Mouse (Mus musculus) kidney, adult 2 months (tissue): Measurements from ENCODE around the gene Eif1. TPM values are rescaled to one million over a fixed set of nuclear protein-coding genes. Genes with fewer than 3 reads are reported as not detected.
A peak's percentile ranks its signal among the peaks of the same experiment; 100 is the strongest.

Experiments
- DNase-seq: peaks from one replicate; pipeline ENCODE4 v3.0.0; 2021
- H3K27ac ChIP-seq: fragments of 200-500 bp; 2 replicates; pipeline ENCODE4 v1.5.1; 2012; ENCODE audit warnings: low read depth, low read length, control low read depth, inconsistent platforms; ENCODE audit not compliant: insufficient read depth
- H3K27me3 ChIP-seq: fragments of 200-500 bp; replicated peaks from 2 replicates; pipeline ENCODE4 v1.6.1; 2012; ENCODE audit warnings: mild to moderate bottlenecking, moderate library complexity, low read length, inconsistent platforms; ENCODE audit not compliant: control insufficient read depth, insufficient read depth
- H3K36me3 ChIP-seq: fragments of 200-500 bp; 2 replicates; pipeline ENCODE4 v1.6.1; 2012; ENCODE audit warnings: mild to moderate bottlenecking, moderate library complexity, low read length, inconsistent platforms; ENCODE audit not compliant: control insufficient read depth, insufficient read depth
- H3K4me1 ChIP-seq: fragments of 200-500 bp; 2 replicates; pipeline ENCODE4 v1.6.1; 2011; ENCODE audit warnings: low read length; ENCODE audit not compliant: control insufficient read depth, insufficient read depth
- H3K4me3 ChIP-seq: fragments of 200-500 bp; 2 replicates; pipeline ENCODE4 v1.5.1; 2011; ENCODE audit warnings: mild to moderate bottlenecking, low read depth, low read length, control low read depth; ENCODE audit not compliant: insufficient read depth
- CTCF ChIP-seq: fragments of 200-500 bp; conservative IDR thresholded peaks from 2 replicates; pipeline ENCODE4 v1.5.1; 2011; ENCODE audit warnings: low read depth, mild to moderate bottlenecking, control low read depth, low read length, moderate library complexity, mixed read lengths; ENCODE audit not compliant: insufficient read depth, insufficient read length
- POLR2A ChIP-seq: fragments of 200-500 bp; IDR thresholded peaks from one replicate; pipeline ENCODE4 v1.6.1; 2011; ENCODE audit warnings: low read depth, low read length, control low read depth
- WGBS: fragments of 180-500 bp; shearing (Covaris S2); methylation state at CpG from one replicate; pipeline ENCODE4 v1.1.7; 2018; 5-methylcytosine and 5-hydroxymethylcytosine counted together
- polyA plus RNA-seq: library from polyadenylated mRNA; depleted of rRNA; stranded (reverse); fragments of >200 nt; gene quantifications from 2 replicates; pipeline ENCODE4 v1.2.3, GENCODE M21; 2012; rRNA removed

Gene Eif1
- polyA plus RNA-seq: 116 and 173 TPM in 2 replicates

- Histone ChIP-seq H3K27ac (peak within 1 kb of the TSS; percentile 96), H3K36me3 (peaks cover 13% of the 10 kb centered on the region), H3K4me3 (peak within 1 kb of the TSS; percentile 92), H3K4me1 (no peaks in the 10 kb centered on the region), H3K27me3 (no peaks in the 10 kb centered on the region)
- WGBS: under 1% methylated on average over 57 of the region's 58 CpGs
- peak; percentile 100 for DNase-seq
- peak; percentile 44 for TF ChIP-seq POLR2A
- TF ChIP-seq CTCF: no peak
Observed at GRCm38 (mm10) chr11:100319492-100320171, at the start of gene Eif1. Gene Eif1, plus strand, starts transcription at chr11:100319885.

- no peaks in the 10 kb centered on the region for H3K36me3 ChIP-seq
- DNase-seq: no peak
- H3K4me3 ChIP-seq: no peak overlapping the region
- H3K27ac ChIP-seq: no peak overlapping the region
- no peaks in the 10 kb centered on the region for H3K4me1 ChIP-seq
- H3K27me3 ChIP-seq: no peaks in the 10 kb centered on the region
- 95% methylated on average over 1 of the region's 1 CpGs for WGBS
- TF ChIP-seq CTCF (no peak), POLR2A (no peak)
Observed at GRCm38 (mm10) chr11:100271878-100272277, 47.8 kb upstream of the Eif1 start.

GRCm38 (mm10) chr11:100274719-100275118 lies 45.0 kb upstream of the Eif1 start:
- no peak for TF ChIP-seq CTCF
- no peak for TF ChIP-seq POLR2A
- Histone ChIP-seq H3K36me3 (no peaks in the 10 kb centered on the region), H3K27ac (no peak overlapping the region), H3K4me3 (no peak overlapping the region), H3K27me3 (no peaks in the 10 kb centered on the region), H3K4me1 (no peaks in the 10 kb centered on the region)
- no peak for DNase-seq
- 69% methylated on average over 7 of the region's 7 CpGs for WGBS

DNA sequence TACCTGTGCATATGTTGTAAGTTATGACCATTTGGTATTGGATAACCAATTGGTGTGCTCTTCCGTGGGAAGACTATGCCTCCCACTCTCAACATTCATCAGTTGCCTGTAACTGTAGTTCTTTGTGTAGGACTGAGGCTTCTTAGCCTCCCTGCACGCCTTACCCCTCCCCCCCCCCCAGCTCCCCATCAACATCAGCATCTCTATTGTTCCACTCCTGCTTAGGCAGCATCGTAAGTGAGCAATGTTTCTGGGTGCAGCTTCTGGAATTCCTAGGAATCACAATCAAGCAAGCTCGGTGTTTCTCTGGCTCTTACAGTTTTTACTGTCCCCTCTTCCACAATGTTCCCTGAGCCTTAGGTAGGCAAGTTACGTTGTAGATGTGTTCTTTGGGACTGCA lies 44.2 kb upstream of the Eif1 start:
- 54% methylated on average over 5 of the region's 5 CpGs for WGBS
- no peak for TF ChIP-seq POLR2A
- TF ChIP-seq CTCF: no peak
- Histone ChIP-seq H3K36me3 (no peaks in the 10 kb centered on the region), H3K4me1 (no peaks in the 10 kb centered on the region), H3K27ac (no peak overlapping the region), H3K27me3 (no peaks in the 10 kb centered on the region), H3K4me3 (no peak overlapping the region)
- no peak for DNase-seq

DNA sequence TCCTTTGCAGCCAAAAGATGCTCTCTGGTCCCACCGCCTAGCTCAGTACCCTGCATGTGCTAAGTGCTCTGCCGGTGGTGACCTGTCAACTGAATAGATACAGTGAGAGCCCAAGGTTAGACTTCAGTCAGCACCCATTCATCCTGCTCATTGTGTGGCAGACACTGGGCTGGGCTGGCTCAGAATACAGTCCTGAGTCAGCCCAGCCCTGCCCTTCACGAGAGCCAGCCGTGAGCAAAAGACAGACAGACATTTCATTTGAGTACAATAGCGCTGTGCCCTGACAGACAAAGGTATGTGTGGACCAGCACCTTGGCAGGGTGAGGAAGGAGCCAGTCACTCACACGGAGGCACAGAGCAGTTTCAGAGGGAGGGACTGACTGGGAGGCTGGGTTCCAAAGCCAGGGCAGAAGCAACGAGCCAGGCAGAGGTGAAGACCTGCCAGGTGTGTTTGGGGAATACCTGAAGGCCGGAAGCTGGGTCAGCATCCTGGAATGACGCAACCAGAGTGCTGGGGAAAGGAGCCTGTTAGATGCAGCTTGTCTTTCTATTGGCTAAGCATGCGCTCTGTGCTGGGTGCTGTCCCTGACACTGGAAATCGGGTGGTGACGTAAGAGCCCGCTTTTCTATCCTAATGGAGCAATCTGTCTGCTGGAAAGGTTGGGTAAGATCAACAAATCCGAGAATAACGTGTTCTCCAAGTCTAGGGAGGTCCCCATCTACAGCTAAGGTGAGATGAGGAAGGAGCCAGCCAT lies 41.8 kb upstream of the Eif1 start:
- DNase-seq: no peak
- Histone ChIP-seq H3K36me3 (no peaks in the 10 kb centered on the region), H3K27ac (no peak overlapping the region), H3K4me1 (no peaks in the 10 kb centered on the region), H3K27me3 (no peaks in the 10 kb centered on the region), H3K4me3 (no peak overlapping the region)
- 72% methylated on average over 15 of the region's 15 CpGs for WGBS
- TF ChIP-seq POLR2A: no peak
- no peak for TF ChIP-seq CTCF

DNA sequence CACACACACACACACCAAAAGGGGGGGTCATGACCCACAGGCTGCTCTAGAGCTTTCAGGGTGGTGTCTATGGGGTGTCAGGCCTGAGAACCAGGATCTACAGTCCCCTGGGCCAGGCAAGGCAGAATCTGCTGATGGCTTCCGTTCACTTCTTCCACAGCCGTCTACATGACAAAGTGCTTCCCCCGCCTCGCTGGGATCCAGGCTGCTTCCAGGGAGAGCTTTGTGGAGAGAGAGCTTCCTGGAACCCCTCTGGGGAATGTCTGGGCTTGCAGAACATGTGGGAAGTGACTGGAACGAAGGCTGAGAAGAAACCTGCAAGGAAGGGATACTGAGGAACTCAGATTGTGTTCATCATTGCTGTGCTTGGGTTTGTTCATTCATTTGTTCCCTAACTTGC lies 40.9 kb upstream of the Eif1 start:
- no peaks in the 10 kb centered on the region for H3K36me3 ChIP-seq
- TF ChIP-seq POLR2A (no peak), CTCF (no peak)
- no peaks in the 10 kb centered on the region for H3K4me1 ChIP-seq
- H3K4me3 ChIP-seq: no peak overlapping the region
- H3K27me3 ChIP-seq: no peaks in the 10 kb centered on the region
- DNase-seq: no peak
- no peak overlapping the region for H3K27ac ChIP-seq
- WGBS: 34% methylated on average over 5 of the region's 5 CpGs

DNA sequence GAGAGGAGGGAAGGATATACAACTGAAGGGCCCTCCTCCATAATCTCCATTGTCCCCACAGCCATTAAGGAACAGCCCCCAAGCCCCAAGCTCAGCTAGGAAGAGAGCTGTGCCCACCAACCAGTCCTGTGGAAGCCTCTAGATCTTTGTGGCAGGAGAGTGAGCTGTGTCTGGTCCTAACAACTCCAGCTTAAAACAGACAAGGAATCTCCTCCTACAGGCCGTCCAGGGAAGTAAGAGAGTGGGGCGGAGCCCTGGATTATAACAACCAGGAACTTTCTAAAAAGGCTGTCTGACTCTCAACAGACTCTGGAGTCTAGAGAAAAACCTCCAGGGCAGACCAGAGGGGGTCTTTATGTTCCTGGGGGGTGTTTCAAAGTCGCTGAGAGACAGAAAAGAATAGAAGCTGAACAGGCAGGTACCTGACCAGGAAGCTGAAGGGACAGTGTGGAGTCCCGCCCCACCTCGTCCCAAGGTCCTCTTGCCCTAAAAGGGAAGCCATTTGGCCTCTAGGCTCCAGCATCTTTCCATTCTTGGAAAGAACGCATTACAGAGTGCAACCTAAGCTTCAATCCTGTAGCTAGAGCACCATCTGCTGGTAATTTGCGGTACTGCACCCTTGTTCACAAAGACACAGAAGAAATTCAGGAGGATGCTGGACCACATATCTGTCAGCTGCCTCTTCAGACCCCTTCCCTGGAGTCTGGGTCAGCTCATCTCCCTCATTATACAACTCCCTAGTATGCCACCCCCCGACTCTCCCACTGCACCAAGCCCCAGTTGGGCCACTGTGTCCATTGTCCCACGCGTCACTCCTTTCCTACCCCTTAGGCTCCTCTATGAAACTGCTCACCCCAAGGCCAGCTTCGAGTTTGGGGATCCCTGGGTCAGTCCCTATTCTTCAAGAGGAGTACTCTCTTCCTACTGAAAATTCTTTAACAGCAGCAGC lies 37.8 kb upstream of the Eif1 start:
- H3K4me1 ChIP-seq: no peaks in the 10 kb centered on the region
- no peak for TF ChIP-seq POLR2A
- TF ChIP-seq CTCF: peak; percentile 73
- no peak overlapping the region for H3K4me3 ChIP-seq
- 21% methylated on average over 11 of the region's 11 CpGs for WGBS
- no peaks in the 10 kb centered on the region for H3K36me3 ChIP-seq
- peak; percentile 78 for DNase-seq
- no peak overlapping the region for H3K27ac ChIP-seq
- H3K27me3 ChIP-seq: no peaks in the 10 kb centered on the region
